Mouse (Mus musculus) brain, embryonic 18.5 days (tissue): Measurements from ENCODE around the gene Crlf1.

Experiments used
- DNase-seq: peaks from one replicate; pipeline ENCODE4 v3.0.0-alpha.2; 2012; ENCODE audit warnings: low read depth, low spot score

The Crlf1 gene

DNA sequence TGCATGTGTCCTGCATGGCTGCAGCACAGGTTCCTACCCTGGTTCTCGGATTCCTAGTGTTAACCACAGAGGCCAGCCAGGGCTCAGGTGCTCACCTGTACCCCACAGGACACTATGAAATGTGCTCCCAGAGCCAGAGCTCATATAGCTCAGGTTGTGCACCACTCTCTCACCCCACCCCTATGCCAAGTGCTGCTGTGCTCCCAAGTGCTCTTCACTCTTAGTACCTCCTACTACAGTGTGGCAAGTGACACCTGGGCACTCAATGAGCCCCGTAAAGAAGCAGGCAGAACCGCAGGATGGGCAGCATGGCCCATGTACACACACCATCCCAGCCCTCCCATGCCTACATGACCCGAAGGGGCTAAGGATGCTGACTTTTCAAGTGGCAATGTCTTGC is 24.2 kb upstream of the Crlf1 start:
- DNase-seq: no peak

DNA sequence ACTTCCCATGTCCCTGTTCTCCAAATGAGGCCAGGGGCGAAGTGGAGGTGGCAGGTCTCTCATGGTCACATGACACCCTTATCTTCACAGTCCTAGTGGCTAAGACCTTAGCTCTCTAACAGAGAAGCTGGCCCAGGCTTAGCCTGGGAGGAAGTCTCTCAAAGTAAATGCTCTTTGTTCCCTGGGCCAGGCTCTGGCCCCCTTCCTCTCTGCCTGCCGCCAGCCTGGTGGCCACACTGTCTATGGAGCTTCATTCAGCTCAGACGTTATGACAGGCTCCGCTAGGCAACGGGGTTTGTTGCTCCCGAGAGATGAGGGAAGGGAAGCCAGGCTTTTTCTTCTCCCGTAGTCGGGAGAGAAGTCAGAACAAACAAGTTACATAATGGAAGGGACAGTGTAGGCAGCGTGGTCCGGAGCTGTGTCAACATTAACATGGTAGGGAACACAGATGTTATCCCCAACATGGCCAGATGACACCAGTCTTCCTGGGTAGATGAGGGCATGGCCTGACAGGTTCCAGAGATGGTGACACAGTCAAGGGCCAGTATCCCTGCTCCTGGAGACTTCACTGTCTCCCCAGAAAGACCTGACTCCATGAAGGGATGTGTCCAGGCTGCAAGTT is 23.6 kb upstream of the Crlf1 start:
- no peak for DNase-seq

DNA sequence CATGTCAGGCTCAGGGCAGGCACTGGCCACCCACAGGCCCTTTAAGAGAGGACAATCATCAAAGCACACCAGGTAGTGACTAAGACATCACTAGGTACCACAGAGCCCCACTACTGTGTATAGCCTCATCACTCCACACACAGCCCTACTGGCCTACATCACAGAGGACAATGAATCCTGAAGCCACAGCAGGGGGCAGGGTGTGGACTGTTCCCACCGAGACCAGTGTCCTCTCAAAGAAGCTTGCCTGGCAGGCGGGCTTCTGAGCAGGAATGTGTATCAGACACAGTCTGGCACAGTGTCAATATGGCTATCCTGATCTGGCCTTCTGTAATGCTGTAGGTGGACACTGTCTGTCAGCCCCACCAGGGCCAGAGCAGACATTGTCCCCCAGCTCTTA is 23.0 kb upstream of the Crlf1 start:
- DNase-seq: no peak

DNA sequence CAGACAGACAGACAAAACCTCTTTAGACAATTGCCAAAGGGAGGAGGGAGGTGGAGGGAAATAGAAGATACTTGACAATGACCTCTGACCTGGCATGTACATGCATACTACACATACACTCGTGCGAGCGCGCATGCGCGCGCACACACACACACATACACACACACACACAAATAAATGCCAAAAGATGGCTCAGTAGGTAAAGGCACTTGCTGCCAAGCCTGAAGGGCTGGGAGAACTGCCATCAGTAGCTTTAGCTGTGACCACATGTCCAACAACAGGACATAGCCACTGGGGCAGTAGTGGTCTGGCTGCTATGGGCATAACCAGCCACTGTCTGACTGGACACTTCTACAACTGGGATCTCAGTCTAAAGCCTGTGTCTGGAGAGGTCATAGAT is 21.1 kb upstream of the Crlf1 start:
- no peak for DNase-seq

DNA sequence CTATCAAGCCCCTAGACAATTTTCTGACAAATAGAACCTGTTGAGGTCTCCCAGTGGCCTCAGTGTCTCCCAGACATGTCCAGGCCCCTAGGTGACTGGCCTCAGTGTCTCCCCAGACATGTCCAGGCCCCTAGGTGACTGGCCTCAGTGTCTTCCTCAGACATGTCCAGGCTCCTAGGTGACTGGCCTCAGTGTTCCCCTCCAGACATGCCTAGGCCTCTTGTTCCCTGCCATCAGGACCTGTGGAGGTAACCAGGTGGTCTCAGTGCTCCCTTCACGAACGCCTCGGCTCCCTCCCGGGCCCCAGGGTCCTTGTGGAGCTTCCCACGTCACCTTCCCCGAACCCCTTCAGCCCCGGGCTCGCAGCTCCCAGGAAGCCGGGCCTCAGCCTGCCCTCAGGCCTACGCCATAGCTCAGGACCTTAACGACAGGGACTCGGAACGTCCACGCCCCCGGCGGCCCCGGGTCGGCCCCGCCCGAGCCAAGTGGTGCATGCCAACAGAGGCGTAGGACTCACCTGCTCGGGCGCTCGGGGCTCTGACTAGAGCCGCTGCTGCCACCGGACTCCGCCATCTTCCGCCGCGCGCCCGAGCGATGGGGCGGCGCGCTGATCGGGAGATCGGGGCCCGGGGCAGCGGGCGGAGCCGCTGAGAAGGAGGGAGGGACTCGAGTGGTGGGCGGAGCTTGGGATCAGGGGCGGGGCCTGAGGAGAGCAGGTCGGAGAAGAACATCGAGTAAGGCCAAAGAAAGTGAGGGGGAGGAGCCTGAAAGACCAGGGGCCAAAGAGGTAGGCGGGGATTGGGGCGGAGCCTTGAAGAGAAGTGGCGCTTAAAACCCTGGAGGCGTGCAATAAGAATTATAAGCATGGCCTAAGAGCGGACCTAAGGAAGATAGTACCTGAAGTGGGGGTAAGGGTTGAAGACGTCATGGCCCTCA is 16.4 kb upstream of the Crlf1 start, which contains the start of gene Klhl26:
TSS of gene Klhl26 (minus strand) at position 636 of the 936 bp plus-strand sequence.
- DNase-seq: peak; percentile 81

DNA sequence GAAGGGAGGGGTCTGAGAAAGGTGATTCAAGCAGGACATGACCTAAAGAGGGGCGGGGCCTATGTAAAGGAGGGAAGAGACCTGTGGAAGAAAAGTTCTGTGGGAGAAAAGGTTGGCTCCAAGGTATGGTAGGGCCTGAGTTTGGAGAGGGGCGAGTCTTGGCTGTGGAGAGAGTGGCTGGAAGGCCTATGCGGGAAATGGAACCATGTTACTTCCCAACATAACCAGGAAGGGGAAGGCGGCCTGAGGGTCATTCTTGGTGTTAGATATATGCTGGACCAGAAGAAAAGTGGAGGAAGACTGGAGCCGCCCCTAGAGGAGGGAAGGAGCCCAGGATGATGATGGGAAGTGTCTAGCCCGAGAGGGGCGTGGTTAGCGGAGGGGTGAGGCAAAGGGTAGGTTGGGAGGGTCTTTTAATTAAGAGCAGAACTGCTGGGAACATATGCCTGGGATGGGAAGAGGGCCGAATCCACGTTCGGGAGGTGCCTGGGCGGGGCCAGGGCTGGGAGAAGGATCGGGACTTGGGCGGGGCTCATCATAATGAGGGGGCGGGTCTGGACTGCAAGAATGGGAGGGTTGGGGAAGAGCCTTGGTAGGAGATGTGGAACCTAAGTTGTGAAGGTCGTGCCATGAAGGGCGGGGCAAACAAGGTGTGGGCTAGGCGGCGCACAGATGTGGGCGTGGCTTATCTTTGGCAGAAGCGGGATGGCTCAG is 15.5 kb upstream of the Crlf1 start:
- no peak for DNase-seq

DNA sequence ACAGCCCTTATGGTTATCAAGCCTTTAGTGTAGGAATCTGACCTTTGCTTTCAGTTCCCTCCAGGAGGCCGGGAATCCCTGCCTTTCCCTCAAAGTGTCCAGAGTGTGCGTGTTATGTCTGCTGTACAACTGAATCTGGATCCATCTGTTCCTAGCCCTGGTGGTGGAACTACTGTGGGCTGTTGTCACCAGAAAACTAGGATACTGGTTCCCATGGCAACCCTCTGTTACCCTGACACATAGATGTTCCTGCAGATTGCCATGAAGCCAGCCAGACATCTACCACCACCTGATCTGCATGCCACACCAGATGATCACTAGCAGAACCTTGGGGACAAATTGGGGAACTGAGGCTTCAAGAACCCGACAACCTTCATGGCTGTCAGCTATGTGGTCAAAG is 11.1 kb upstream of the Crlf1 start:
- no peak for DNase-seq

DNA sequence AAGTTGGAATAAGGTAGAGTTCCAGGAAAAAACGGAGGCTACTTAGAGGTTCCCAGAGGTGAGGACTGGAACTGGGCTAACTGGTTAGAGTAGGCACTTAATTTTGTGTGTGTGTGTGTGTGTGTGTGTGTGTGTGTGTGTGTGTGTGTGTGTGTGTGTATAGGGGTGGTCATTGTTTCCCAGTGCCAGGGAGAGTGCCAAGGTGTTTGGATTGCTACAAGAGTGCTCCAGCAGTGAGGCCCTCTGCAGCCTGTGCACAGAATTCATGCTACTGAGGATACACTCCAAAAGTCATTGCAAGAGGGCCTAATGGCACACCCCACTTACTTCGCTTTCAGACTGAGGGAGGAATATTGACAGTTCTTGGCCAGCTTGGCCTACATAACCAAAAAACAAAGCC is 10.0 kb upstream of the Crlf1 start:
- no peak for DNase-seq

DNA sequence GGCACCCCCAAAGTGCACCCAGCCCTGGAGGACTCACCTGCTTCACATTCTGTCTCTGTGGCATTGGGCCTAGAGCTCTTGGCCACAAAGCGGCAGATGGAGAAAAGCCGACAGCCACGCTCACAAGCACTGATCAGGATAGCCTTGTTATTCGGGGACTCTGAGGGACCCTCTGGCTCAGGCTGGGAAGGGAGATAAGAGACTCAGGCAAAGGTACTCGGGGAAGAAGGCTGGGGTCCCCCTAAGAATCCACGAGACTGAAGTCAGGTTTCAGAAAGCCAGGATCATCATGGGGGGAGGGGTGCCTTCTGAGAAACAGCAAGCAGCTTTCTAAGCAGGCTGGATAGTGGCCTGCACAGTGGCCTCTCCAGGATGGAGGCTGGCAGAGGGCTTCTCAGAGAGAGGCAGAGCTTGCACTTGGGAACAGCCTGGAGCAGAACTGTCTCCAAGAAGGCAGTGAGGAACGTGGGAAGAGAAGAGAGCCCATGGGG is 6.7 kb upstream of the Crlf1 start:
- DNase-seq: no peak

DNA sequence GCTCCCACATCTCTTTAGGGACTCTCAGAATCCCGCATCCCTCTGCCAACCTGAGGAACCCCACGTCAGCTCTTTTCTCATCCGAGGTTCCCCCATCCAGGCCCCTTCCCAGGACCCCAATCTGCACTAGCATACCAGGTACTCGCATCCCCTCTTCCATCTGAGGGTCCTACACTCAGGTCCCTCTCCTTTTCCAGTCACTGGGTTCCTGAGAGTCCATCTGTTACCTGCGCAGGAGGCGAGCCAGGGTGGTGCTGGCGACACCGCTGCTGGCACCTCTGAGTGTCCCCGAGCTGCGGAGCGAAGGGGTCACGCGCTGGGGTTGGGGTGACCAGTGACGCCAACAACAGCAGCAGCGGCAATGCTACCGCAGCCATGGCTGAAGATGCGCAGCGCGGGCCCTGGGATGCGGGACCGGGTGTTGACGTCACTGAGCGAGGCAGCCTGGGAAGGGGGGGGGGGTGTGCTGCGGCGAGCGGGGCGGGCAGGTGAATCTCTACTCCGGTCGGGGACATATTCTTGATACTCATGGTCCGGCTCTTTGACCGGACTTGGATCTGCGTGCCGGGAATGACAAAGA is 5.9 kb upstream of the Crlf1 start, which contains the start of gene Tmem59l:
TSS of gene Tmem59l (minus strand) at position 418 of the 580 bp plus-strand sequence.
- no peak for DNase-seq

DNA sequence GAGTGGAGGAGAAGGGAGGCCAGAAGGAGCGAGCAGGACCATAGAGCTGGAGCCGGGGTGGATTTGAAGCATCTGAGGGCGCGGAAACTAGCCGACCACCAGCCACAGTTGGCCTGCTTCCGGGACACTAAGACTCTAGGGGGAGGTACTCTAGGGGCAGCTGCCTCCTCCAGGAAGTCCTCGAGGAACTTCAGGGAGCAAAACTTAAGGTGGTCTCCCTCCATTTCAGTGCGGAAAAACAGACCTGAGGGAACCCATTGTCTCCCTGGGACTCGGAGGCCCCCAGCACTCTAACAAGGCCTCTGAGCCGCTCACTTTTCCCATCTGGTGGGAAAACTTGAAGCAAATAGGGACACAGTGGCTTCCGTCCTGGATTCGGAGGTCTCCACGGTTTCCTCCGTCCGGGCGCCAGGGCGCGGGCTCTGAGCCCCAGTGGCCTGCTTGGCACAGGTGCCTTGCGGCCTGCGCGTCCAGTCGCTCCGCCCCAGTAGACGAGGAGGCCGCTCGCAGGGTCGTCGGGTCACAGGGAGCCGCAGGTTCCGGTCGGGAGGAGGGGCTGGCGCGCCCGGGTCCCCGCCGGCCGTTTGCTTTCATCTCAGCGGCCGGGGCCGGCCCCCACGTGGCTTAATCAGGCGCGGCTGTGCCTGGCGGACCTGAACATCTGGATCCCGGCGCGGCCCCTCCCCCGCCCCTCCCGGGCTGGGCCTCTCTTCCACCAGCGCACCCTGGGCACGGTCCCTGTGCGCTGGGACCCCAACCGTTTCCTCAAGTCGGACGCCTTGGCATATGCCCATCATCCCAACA is 4.8 kb upstream of the Crlf1 start:
- no peak for DNase-seq

DNA sequence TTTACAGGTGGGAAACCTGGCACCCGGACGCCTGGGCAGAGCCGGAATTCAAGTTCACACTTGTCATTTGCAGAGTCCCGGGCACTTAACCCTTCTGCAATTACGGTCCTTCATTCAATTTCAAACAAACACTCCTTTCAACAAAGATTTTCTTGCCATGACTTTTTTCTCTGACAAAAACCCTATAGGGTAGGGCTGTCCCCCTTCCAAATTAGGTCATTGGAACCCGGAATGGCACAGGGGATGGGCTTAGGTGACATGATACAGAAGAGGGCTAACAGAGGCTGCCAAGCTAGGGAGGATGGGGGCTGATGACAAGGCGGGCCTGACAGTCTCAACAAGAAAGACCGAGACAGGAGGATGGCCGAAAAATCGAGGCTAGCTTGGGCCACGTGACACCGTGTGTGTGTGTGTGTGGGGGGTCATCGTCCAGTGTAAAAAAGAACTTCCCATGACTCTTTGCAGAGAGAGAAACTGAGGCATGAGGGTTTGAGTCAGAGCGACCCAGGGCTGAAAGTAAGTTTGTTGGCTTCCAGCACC is 4.0 kb upstream of the Crlf1 start:
- DNase-seq: no peak

DNA sequence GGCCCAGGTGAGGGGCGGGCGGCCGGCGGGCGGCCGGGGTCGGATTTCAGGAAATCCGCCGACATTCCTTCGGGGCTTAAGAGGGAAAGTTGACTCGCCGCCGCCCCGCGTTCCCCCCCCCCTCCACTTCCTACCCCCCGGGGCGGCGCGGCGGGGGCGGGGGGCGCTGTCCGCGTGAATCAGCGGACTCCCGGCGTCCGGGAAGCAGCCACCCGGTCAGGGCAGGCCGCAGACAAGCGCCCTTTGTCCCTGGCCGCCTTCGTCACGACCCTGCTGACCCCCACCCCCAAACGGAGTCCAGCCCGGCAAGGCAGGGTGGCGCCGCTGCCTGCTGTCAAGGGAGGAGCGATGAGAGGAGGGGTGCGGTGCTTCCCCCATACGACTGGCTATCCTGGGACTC is 3.4 kb upstream of the Crlf1 start:
- DNase-seq: no peak

DNA sequence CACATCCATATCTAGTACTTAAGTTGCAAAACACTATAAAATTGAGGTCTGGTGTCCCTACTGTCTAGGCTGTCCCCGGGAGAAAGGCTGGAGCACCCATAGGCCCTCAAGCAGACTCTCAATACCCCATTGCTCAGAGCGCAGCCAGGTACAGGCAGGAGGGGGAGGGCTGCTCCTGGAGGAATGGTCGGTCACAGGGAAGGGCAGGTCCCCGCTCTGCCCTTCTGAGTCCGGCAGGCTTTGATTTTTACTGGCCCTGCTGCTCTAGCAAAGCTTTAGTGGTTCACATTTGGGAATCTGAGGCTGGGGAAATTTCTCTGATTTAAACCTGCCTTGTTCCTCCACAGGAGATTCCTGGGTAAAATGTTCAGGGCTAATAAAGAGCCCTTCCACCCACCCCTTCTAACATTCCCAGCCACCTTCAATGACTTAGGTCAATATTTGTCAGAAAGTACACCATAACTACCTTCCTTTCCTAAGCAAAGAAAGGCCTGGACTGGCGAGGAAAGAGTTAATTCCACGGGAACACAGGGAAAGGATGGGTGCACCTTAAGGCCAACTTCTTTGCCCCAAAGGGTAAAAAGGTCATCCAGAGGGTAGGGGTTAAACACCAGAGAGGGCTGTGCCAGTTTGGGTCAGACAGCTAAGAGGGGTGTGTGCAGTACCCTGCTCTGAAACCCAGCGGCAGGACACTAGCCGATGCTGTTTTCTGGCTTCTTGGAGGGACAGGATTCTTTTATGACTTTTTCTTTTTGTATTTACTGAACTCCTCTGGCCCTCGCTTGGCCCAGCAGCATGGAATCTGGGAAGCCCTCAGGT is 2.7 kb upstream of the Crlf1 start:
- DNase-seq: no peak

DNA sequence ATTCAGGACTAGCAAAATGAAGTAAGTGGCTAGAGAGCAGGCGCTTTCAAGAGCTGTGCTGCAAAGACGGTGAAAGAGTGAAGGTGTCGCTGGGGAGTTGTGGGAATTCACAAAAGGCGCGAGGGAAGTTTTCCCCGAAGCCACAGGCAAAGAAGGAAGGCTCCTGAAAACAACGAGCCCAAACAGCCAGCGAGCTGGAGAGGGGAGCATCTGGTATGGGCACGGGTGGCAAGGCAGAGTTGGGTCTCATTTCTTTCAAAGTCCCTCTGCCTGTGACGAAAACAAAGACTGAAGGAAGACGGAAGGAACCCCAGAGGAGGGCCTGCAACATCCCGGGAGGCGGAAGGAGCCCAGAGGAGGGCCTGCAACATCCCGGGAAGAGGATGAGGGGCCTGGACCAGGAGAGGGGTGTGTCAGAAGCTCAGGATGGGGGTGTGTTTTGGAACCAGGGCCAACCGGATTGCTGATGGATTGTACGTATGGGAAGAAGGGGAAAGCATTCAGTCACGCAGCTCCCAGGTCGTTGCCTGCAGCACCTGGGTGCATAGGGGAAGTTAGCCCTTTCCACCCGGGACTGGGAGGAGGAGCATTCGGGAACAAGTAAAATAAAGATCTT is 2.0 kb upstream of the Crlf1 start:
- no peak for DNase-seq

DNA sequence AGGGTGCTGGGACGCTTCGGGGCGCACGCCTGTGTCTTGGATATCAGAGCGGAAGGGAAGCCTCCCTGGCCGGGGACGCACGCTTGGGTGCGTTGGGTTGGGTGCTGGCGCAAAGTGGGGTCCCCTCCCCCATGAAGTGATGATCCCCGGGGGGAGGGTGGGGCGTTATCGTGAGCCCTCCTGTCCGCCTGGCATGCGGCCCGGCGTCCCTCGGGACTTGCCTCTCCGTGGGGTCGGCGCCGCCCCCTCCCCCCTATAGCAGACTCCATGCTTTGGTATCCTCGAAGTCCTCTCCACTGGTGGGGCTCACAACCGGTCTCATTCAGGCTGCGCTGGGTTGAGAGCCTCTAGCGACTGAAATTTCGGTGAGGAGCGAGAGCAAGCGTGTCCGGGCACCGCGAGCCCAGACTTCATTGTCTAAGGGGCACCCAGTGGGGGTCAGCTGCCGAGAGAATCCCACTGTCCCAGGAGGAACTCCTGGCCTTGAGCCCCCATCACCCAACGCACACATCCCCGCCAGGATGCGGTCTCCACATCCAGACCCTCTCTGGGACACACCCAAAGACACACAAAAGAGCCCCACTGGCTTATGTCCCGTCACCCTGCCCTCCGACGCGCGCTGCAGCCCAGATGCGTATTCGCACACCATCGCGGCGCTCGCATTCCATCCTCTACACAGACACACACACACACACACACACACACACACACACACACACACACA is 896 bp downstream of the Crlf1 start:
- DNase-seq: no peak

DNA sequence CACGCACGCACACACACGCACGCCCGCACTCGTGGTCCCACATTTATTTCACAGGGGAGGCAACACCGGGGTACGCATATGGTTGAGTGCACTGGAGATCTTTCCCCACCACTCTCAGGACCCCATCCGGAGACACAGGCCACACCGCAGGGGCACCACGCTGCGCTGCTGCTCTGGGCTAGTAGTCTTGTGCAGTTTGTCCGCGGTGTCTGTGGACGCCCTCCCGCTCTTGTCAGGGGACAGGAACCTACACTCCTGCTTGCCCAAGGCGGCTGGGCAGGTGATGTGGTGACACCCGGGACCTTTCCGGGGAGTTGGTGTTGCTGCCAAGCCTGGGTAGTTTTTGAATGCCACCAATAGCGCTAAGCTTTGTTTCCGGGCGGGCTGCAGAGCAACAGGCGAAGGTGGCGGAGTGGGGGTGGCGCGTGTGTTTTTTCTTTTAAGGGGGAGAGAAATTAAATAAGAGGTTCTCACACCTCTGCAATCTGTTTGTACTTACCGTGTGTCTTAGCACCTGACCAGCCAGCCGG is 1.5 kb downstream of the Crlf1 start:
- no peak for DNase-seq

DNA sequence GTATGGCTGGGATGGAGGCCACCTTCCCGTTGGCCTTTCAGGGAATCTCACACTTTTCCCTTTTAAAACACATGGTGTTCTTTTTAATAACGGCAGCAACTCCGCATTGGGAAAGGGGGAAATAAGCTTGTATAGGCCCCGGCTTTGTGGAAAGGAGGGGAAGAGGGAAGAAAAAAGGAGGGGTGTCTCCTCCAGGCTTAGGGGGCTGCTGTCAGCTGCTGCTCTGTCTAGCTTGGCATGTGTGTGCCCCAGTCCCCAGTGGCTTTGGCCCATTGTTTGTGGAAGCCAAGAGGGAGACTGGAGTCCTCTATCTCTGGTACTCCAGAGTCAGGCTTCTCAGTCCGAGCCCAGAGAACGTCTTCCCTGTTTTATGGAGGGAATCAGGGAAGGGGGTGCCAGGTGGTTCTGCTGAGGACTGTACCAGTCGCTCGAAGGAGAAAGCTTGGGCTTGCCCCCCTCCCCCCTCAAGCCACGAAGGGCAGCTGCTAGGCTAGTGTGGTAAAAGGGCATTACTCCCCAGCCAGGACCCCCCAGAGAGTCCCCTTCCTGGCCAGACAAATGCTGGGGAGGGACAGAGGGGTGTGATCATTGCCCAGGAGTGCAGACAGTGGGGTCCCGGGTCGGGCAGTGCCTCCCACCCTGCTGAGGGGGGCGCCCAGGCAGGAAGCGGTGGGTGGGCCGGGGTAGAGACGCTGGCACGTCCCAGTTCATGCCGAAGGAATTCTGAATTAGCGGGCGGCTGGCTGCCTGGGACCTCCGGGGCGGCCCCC is 2.2 kb downstream of the Crlf1 start:
- DNase-seq: no peak
